Mouse (Mus musculus) frontal cortex, postnatal 14 days (tissue): ENCODE measurements at regions not wholly inside any gene's neighbourhood (a gene's known extent, or its start where the extent isn't known, plus 50 kb on each side); places are given as distances from the start of the nearest gene placed in this dataset.
A peak's percentile ranks its signal among the peaks of the same experiment; 100 is the strongest.
"Not testable (repeated sequence)": the region's sequence is repeated elsewhere in the genome, so short reads cannot be mapped to it uniquely, and the experiment has no call there.

Source experiments
- DNase-seq, 2 experiments: peaks; one replicate each; pipeline ENCODE4 v3.0.0; 2022; ENCODE audit warnings: low spot score in 2 of 2

DNA sequence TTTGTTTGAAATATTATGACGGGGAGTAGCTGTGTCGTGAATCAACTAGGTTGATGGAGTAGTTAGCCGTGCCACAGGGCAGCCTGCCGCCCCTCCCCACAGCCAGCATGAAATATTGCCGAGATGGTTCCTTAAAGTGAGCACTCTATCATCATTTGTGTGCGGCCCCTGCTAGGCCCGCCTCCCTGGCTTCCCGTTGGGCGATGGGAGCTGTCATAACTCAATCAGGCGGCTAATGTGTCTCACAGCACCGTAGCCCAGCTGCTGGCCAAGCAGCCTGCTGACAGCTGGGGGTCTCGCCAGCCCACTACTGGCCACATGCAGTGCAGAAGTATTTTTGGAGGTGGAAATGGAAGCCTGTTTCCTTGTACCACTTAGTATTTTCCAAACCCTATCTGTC, 140.9 kb downstream of the Sall1 start:
- no peak for DNase-seq

DNA sequence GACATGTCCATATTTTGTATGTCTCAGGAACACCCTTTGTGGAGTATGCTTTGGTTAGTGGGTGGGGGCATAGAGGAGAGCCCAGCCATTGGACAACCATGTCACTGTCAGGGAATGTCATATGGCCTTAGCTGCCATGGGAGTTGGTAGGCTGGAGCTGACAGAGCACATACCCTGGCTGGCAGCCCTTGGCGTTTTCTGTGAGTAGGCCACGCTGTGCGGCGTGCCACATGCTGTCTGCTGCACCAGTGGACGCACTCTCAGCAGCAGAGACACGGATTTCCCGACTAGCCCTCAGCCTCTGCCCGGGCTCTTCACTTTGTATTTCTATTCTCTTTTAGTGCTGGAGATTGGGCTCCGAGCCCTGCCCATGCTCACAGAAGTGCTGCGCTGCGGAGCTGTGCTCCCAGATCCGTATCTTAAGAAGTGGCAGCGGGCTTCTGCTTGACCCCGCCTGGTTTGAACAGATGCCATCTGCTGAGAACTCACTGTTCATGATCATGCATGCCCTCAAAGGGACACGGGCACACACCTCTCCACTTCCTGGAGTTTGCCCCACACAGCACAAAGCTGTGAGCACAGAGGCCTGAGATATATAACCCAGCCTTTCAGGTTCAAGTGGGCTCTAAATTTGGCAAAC, 160.1 kb downstream of the Sall1 start:
- no peak for DNase-seq

DNA sequence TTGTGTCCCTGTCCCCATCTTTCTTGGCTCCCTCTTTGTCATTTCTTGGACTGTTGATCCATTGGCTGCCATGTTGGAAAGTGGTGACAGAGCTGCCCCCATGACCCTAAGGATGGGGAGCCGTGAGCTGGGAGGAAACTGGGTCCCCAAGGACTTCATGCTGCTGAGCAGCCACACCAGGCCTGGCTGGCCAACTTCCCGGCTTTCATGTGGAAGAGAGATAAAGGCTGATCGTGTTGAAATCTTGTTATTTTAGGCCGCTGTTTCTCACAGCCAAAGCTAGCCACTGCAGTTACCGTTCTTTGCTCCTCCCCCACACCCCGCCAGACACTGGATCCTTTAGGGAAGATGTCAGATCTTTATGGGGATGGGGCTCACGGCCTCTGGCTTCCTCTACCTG, 164.1 kb downstream of the Sall1 start:
- DNase-seq: peak in 1 of 2 experiments; percentile 6

DNA sequence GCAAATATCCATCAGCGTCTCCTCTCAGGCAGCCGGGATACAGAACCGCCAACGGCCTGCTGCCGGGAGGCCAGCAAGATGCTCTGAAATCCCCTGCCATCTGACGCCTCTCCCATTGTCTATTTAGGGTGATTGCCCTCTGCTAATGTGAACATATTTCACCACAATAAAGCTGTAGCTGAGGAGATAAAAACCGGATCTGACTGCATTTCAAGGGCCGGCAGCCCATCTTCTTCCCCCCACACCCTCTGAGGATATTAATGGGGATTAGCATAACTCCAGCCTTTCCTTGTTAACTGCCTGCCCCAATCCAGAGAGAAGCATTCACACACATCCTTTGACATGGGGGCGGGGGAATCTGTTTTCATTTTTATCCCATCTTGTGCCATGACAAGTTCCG, 166.0 kb downstream of the Sall1 start:
- no peak for DNase-seq

DNA sequence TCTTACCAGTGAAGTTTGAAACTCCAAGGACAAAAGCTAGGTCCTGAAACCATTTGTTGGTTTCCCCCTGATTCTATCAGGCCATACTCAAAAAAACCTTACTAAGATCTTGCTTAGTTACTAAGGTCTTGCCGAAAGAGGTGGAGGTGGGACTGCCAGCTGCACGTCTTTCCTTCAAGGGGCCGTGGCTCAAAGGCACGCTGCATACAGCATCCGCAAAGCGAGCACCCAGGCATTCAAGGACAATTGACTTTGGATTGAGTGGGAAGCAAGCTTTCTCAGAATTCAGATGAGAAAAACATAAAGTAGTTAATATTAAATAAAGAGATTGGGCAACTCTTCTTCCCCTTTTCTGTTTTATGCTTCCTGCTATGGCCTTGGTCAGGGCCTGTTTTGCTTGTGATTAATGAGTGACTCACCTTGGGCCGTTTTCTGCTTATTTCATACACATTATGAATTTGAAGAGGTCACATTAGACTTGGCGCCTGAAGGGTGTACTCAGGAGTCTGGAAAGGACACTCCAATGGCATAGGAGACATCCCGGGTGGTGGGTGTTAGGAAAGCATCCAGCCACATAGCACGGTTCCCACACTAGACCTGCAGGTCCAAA, 166.1 kb downstream of the Cyld start:
- DNase-seq: no peak

DNA sequence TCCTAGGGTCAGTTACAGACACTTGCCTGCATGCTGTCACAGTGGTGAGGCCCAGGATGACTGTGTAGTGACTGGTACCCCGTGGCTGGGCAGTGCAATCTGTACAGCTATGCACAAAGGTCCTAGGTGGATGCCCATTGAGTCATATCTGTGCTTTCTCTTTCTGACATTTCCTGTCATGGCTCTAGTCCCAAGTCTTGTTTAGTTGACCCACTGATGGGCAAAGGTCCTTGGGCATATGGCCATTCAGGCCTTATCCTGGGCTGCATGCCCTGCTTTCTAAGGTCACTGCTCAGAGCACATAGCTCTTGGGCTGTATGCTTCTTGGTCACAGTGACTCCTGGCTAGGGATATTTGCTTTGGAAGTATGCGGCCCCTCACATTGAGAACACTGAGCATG, 160.4 kb downstream of the Cyld start:
- no peak for DNase-seq

DNA sequence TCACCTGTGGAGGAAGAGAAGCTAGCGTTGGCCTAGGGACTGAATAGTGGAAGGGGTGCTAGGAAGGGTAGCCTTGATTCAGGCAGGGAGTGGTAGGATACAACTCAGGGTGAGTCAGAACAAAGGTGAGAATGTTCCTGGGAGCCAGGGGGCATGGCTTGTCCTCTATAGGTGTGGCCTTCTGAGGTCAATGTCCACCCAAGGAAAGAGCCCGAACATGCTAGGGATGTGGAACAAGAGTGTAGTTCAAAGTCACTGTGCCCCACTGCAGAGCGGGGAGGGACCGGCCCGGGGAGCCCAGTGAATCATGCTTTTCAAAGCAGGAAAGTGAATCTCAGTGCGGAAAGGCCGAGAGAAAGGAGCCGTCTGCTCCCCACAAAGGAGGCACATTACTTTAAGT, 156.4 kb downstream of the Cyld start:
- no peak for DNase-seq

DNA sequence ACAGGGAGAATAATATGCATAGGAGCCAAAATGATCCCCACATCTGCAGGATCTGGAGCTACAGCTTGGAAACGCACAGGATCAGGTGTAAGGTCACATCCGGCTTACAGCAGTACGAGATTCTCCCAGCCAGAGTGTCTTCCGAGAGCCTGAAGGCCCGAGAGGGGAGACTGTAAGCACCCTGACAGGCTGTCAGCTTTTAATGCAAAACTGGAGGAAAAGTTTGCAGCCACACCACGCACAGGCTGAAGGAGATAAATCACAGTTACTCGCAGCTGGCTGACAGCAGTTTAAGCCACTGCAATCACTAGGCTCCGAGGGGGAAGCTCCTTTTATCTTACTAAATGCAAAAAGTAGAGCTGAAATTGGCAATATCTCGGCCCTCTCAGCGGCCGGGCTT, 149.1 kb downstream of the Cyld start:
- DNase-seq: no peak

DNA sequence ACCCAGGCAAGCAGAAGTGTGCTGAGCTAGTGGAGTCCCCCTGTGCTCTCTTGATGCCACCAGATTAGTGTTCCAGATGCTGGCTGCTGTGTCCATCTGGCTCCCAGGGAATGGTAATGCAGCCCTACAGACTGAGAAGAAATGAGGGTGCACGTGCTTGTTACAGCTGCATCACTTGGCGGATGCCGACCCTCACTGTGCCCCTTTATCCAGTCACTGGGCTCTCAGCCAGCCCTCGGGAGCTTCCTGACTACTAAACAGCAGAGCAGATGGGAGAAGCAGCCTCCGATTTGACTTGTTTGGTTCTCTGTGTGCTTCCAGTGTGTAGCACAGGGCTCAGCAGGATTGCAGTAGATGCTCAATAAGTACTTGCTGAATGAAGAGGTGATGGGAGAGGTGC, 147.5 kb downstream of the Cyld start:
- DNase-seq: peak; percentile 40 to 43

DNA sequence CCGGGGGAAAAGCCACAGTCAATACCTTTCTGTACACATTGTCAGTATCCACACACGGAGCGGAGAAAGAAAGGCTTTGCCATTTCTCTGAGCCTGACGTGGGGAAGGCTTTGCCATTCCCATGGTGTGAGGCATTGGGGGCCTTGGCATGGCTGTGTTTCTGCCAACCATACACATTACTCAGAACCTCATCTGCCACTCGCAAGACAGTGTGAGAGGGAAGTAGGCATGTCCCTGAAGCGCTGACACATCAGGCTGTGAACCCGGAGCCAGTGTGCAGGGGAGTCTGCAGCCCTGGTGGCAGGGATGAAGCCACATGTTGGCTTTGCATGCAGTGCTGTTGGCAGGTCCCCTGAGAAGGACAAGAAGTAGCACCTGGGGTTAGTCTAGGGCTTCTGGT, 145.6 kb downstream of the Cyld start:
- no peak for DNase-seq

DNA sequence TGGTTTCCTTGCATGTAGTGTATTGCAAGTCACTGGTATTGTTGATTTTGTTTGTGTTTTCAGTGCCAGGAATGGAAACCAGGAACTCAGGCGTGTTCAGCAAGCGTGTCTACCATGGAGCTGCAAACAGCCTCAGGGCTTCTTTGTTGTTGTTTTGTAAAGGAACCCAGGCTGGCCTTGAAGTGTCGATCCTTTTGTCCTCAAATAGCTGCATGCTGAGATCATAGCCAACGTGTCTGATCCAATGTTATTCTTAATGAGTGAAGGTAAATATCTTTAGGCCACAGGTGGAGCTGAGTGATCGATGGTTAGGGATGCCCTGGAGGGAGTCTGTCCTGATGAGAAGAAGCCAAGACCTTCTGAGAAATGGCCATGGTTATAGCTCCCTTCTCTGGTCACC, 143.3 kb downstream of the Cyld start:
- DNase-seq: no peak

DNA sequence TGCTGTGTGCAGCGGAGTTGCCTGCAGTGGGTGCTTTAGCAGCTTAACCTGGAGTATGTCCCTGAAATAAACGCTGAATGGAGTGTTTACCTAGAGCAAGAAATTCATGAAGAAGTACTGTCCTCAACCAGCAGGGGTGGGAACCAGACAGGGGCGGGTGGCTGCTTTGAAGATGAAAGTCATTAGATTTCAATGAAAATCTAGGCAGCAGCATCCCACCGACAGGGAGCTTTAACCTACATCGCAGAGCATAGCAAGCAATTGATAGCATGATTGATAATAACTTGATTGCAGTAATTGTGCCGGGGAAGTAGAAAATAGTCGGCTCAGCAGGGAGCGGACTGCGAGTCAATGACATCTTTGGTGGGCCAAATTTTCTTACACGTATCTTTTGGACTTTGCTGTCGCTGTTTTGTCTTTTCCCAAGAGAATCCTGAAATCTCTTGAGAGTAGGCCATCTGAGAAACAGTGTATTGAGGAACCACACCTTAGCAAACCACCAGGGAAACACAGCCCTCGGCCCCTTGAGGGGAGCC, 139.0 kb downstream of the Cyld start:
- DNase-seq: no peak

DNA sequence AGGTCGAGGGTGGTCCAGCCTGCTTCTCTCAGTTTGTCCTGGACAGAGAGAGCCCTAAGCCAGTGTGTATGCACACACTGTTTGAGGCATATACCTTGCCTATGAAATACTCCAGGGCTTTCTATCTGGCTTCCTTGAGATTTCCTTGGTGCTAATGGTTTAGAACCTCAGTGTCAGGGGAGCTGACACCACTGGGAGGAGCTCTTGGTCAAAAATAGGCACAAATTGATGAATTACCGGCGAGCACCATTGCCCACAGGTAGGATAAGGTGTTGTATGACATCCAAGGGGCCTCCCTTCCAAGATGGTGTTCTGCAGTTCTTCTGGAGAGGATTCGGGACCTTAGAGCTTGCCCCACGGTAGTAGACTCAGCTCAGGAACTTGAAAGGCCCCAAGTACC, 129.0 kb downstream of the Cyld start:
- DNase-seq: no peak

DNA sequence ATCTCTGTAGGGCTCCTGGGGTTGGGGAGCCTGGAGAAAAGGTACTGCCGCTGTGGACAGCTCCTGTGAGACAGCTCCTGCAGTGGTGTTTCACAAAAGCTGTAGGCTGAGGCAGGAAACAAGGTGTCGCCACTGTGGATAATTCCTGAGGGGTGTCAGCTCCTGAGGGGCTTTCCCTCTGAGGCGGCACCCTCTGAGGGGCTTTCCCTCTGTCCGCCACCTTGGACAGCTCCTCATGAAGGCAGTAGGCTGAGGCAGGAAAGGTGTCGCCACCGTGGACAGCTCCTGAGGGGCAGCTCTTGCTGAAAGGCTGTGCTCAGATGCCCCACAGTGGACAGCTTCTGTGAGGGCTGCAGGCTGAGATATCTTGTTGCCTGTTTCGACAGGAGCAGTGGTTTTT, 127.1 kb downstream of the Cyld start:
- no peak for DNase-seq

DNA sequence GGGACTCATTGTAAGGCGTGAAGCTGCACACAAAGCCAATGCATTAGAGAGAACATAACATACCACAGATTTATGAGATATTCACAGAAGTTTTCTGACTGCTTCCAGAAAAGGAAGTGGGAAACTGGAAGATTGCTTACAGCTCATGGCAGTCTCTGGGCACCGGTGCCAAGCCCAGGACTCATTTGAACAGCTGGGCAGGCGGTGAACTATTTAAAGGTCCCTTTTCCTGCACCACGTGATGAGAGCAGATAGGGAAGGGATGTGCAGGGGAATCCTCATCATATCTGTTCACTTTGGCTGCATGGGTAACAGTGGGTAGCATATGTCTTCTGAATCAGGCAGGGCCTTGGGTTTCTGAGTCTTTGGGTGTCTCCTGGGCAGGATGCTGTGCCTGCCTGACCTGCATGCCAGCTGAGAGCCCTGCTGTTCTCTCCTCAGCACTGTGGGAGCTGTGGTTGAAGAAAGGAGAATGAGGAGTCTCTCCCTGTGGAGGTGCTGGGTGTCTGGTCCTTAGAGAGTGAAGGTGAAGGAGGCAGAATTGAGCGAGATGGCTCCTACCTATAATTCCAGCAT, 123.5 kb downstream of the Cyld start:
- DNase-seq: no peak

DNA sequence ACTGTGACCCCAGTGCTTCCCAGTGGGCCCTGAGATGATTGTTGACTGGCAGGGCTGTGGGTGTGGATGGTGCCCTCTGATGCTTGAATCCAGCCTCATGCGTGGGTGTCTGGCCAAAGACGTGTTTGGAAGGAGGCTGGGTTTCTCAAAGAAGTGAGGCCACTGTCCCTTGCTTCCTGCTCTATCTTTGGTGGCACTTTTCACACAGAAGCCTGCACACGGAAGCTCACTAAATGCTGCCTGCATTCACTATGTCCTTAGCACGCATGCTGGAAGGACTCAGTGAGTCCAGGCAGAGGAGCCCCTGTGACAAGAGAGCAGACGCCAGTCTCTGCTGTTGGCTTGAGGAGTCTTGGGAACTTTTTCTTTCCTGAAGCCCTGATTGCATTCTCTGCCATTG, 119.6 kb downstream of the Cyld start:
- DNase-seq: no peak

DNA sequence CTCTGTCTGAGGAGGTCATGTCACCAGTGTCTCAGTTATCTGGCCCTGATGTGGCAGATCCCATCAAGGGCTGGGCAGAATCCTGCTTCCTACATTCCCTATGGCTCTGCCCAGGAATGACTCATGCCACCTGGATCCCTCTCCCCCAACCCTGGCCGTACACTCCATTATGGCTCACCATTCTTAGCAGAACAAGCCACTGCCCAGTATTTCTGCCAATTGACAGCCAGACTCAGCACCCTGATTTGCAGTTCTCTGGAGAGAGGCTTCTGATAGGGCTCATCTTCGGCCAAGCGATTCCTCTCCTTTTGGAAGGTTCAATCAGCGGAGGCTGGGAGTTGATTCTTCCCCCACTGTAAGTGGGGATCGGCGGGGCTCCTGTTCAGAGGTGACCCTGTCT, 117.4 kb downstream of the Cyld start:
- no peak for DNase-seq

DNA sequence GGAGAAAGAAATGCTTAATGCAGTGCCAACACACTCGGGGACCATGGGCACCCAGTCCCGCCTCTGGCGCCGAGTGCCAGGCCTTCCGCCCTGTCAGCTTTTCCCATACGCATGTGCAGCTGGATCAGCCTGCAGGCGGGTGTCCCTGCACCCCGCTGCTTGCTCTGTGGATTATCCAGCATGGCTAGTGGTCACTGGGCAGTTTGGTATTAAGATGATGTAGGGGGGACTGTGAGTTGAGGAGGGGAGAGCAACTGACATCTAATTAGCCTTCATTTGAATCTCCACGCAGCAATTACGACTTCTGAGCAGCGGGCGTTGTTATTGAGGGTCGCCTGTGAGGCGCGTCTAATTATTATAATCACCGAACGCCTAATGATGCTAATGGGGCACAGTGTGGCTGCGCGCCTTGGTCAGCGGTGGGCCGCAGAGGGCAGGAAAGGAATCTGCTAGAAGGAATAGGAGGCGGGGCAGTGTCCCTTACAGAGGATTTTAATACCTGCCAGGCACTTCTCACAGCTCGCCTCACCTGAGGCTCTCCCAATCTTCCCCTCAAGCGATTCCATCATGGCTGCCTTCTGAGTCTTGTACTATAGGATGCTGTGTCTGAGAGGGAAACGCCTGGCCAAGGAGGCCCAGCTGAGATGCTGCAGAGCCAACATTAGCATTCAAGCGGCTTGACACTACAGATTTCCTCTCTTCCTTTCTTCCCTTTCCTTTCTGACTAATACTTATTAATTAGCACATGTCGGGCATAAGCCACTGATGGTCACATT, 116.3 kb downstream of the Cyld start:
- DNase-seq: no peak

DNA sequence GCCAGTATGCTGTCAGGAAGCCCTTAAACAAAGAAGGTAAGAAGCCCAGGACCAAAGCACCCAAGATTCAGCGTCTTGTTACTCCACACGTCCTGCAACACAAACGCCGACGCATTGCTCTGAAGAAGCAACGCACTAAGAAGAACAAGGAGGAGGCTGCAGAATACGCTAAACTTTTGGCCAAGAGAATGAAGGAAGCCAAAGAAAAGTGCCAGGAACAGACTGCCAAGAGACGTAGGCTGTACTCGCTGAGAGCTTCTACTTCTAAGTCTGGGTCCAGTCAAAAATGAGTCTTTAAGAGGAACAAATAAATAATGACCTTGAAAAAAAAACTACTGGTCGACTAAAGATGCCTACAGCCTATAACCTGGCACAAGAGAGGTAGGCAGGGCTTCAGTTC, 110.0 kb downstream of the Cyld start:
- not testable (repeated sequence) for DNase-seq
